Mouse (Mus musculus): ENCODE data around the gene Pou3f1. TPM values are rescaled to one million over a fixed set of nuclear protein-coding genes. Genes with fewer than 3 reads are reported as not detected.

Gene Pou3f1
- total RNA-seq, 2 experiments from 2014 or later, result 0.14 to 0.26 TPM

GRCm38 (mm10) chr4:124659251-124660217 lies 2.9 kb downstream of the Pou3f1 start:
- intact Hi-C loops (cut with DNase I), result loop anchor here (5.0 kb wide), 1 partner anchor 517 kb away; no protein-coding TSS in a partner anchor
- DNase-seq, result no peak
- Histone ChIP-seq H3K4me3 (peak overlapping the region; percentile 86), H3K27ac (no peak overlapping the region)
- no peak for TF ChIP-seq CTCF (IDR thresholded peaks at IDR 0.05)

GRCm38 (mm10) chr4:124660603-124661002 lies 4.0 kb downstream of the Pou3f1 start:
- intact Hi-C loops (cut with DNase I), result loop anchor here (5.0 kb wide), 1 partner anchor 518 kb away; no protein-coding TSS in a partner anchor
- Histone ChIP-seq H3K4me3 (no peak overlapping the region), H3K27ac (no peak overlapping the region)
- TF ChIP-seq CTCF (IDR thresholded peaks at IDR 0.05), result no peak
- no peak for DNase-seq

- DNase-seq, result no peak
- peak; percentile 50 for TF ChIP-seq CTCF (IDR thresholded peaks at IDR 0.05)
- Histone ChIP-seq H3K27ac (no peak overlapping the region), H3K4me3 (no peak overlapping the region)
- intact Hi-C loops (cut with DNase I), result loop anchor here (5.0 kb wide), 1 partner anchor 521 kb away; no protein-coding TSS in a partner anchor
Measured at GRCm38 (mm10) chr4:124663034-124663433, 6.4 kb downstream of the Pou3f1 start.

DNA sequence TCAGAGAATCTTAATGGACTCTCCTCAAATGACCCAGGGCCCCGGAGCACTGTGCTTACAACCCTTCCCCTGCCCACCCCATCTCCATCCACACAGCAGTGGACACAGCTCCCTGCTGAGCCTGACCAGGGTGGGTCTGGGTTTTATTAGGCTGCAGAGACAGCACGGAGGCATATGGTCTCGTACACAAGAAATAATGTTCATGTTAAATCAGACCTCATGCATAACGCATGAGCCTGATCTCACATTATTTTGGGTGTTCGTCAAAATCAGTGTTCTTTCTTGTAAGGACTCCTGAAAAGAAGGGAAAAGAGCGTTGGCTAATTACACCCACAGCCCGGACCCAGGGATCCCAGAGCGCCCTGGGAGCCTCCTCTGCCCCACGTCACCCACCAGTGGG lies 7.6 kb downstream of the Pou3f1 start:
- intact Hi-C loops (cut with DNase I), result loop anchor here (5.0 kb wide), 1 partner anchor 522 kb away; no protein-coding TSS in a partner anchor
- H3K4me3 ChIP-seq, result no peak overlapping the region
- no peak overlapping the region for H3K27ac ChIP-seq
- TF ChIP-seq CTCF (IDR thresholded peaks at IDR 0.05), result no peak
- DNase-seq, result no peak

- DNase-seq, result no peak
- intact Hi-C loops (cut with DNase I), result loop anchor here (5.0 kb wide), 1 partner anchor 522 kb away; no protein-coding TSS in a partner anchor
- TF ChIP-seq CTCF (IDR thresholded peaks at IDR 0.05), result no peak
- Histone ChIP-seq H3K4me3 (no peak overlapping the region), H3K27ac (no peak overlapping the region)
Measured at GRCm38 (mm10) chr4:124664604-124665003, 8.0 kb downstream of the Pou3f1 start.

DNA sequence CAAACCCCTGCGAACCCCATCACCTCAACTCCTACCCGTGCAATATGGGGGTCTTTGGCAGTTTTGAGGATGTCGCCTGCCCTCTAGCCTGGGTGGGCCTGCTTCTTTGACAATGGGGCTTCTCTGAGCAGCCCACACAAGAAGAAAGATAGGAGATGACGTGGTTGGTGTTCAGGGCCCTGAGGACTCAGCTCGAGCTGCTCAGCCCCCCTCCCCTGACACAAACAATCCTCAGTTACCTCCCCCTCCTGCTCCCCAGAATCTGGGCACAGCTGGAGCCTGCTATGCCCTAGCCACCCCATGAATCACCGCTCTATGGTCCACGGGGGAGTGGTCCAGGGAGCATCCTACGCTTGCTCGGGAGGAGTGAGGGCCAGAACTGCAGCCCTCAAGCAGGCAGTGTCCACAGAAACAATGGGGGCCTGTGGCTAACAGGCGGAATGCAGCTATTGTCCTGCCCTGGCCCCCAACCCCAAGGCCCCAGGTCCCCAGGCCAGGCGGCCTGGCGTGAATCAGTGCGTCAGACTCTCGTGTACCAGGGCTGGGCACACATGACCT lies 10.9 kb downstream of the Pou3f1 start:
- no peak for DNase-seq
- intact Hi-C loops (cut with DNase I), result no loop called here
- no peak overlapping the region for H3K27ac ChIP-seq
- H3K4me3 ChIP-seq, result no peak overlapping the region
- TF ChIP-seq CTCF (IDR thresholded peaks at IDR 0.05), result no peak

GRCm38 (mm10) chr4:124668078-124668477 lies 11.5 kb downstream of the Pou3f1 start:
- no peak for TF ChIP-seq CTCF (IDR thresholded peaks at IDR 0.05)
- DNase-seq, result no peak
- H3K27ac ChIP-seq, result no peak overlapping the region
- intact Hi-C loops (cut with DNase I), result no loop called here
- H3K4me3 ChIP-seq, result no peak overlapping the region

- no peak for DNase-seq
- no peak for TF ChIP-seq CTCF (IDR thresholded peaks at IDR 0.05)
- intact Hi-C loops (cut with DNase I), result loop anchor here (5.0 kb wide), 1 partner anchor 443 kb away; no protein-coding TSS in a partner anchor
- H3K4me3 ChIP-seq, result no peak overlapping the region
- H3K27ac ChIP-seq, result no peak overlapping the region
Measured at GRCm38 (mm10) chr4:124670232-124670631, 13.6 kb downstream of the Pou3f1 start.

DNA sequence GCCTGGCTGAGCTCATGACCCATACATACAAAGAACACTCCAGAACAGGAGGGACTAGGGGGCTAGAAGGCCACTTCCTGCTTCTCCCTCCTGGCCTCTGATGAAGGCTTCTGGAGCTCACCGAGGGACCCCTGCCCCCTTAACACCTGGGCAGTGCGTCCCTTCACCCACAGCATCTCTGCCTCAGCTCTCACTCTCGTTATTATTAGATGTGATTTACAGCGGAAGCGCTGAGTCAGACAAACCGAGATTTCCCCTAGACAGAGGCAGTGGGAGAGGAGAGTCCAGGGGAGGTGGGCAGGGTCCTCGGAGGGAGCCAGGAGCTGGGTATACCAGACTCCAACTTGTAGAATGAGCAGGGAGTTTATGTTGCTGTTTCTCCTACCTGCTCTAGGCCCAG lies 15.0 kb downstream of the Pou3f1 start:
- DNase-seq, result no peak
- intact Hi-C loops (cut with DNase I), result loop anchor here (5.0 kb wide), 1 partner anchor 444 kb away; no protein-coding TSS in a partner anchor

GRCm38 (mm10) chr4:124672347-124673320 lies 16.0 kb downstream of the Pou3f1 start:
- intact Hi-C loops (cut with DNase I), result loop anchor here (5.0 kb wide), 1 partner anchor 445 kb away; no protein-coding TSS in a partner anchor

More for the DNA sequence above, 15.0 kb downstream of the Pou3f1 start:
- H3K4me3 ChIP-seq, result no peak overlapping the region
- H3K27ac ChIP-seq, result no peak overlapping the region
- no peak for TF ChIP-seq CTCF (IDR thresholded peaks at IDR 0.05)

DNA sequence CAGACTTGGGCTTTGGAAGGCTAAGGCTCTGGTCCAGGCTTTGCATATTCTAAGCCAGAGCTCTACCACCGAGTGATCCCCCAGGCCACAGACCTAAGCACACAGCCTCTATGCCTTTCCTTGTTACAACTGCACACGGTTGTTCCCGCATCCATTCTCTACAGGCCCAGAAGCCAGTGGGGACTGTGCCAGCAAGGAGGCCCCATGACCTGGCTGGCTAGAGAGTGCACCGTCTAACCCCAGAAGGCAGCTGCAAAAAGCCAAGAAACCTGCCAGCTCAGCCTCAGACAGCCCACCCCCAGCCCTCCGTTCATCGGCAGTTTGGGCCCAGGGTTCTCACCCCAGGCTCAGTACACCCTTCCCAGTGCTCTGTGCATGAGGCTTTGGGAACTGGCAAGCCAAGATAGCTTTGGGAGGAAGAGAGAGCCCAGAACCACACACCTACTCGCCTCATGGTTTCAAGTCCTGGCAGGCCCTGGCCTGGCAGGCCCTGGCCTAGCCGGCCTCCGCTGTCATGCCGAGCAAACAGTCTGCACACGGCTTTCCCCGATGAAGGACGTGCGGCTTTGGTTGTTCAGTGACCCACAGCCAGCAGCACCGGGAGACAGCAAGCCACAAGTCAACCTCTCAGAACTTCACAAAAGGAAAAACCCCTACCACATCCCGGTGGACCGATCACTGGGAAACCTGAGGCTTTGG lies 17.9 kb downstream of the Pou3f1 start:
- no peak for TF ChIP-seq CTCF (IDR thresholded peaks at IDR 0.05)
- Histone ChIP-seq H3K27ac (no peak overlapping the region), H3K4me3 (no peak overlapping the region)
- no peak for DNase-seq
- intact Hi-C loops (cut with DNase I), result loop anchor here (1.0 to 5.0 kb wide), 3 partner anchors 447 to 737 kb away; no protein-coding TSS in a partner anchor

More at GRCm38 (mm10) chr4:124672347-124673320, 16.0 kb downstream of the Pou3f1 start:
- no peak for DNase-seq
- H3K4me3 ChIP-seq, result no peak overlapping the region
- no peak for TF ChIP-seq CTCF (IDR thresholded peaks at IDR 0.05)
- no peak overlapping the region for H3K27ac ChIP-seq
